Mouse (Mus musculus) retina, embryonic 14.5 days (tissue): ENCODE results near the gene Fbrsl1.
"Not testable (repeated sequence)": the region's sequence is repeated elsewhere in the genome, so short reads cannot be mapped to it uniquely, and the experiment has no call there.

Experiments used
- DNase-seq: peaks from one replicate; pipeline ENCODE4 v3.0.0-alpha.2; 2015; ENCODE audit warnings: low spot score

Fbrsl1 gene

DNA sequence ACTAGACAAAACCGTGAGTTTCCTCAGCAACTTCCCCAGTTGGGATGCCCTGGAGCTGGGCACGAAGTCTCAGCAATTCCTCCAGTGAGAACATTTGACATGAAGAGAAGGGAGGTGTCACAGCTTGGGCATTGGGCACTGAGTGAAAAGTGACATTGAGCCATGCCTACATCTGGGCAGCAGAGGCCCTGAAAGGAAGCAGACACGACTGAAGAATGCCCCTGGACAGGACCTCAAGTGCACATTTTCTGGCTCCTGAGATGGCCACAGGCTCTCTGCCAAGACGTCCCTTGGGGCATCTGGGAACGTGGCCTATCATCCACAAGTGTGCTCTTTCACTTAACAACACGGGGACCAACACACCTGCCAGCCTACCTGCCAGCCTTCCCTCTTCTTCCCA, 991 bp upstream of the Fbrsl1 start:
- DNase-seq, result no peak

- peak; percentile 41 for DNase-seq
Observed at GRCm38 (mm10) chr5:110447720-110448435, 425 bp downstream of the Fbrsl1 start.

DNA sequence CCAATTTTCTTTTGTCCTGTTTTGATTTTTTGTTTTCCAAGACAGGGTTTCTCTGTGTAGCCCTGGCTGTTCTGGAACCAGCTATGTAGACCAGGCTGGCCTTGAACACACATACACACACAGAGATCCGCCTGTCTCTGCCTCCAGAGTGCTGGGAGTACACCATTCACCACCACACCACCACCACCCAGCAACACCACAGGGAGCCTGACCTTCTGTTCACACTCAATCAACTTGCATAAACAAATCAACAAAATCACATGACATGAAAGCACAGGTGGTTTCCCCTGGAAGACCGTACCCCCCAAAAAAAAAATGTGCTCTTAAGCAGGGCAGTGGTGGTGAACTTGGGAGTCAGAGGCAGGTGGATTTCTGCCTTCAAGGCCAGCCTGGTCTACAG, 3.8 kb downstream of the Fbrsl1 start:
- no peak for DNase-seq

DNA sequence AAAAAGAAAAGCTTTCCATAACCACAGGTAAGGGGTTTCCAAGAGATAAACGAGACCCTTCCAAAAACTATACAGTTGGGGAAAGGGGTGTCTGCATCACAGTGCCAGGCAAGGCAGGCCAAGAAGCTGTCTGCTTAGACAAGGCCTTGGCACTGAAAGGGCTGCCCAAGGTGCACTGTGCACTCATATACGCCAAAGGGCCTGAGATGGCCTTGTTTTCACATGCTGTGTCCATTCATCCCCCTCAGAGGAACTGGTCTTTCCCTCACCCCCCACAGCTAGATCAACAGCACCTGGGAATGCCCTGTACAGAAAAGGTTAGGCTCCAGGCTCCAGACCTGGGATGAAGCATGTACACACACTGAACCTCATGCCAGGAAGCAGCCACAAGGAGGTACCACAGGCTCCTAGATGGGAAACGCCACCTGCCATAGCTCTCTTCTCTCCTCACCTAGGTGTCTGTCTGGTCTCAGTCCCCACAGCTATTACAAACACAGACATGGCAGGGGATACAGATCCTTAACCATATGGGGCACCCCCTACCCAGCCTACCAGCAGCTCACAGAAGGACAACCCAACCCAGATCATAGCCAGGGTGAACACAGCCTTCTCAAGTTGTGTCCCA, 5.2 kb downstream of the Fbrsl1 start:
- no peak for DNase-seq

DNA sequence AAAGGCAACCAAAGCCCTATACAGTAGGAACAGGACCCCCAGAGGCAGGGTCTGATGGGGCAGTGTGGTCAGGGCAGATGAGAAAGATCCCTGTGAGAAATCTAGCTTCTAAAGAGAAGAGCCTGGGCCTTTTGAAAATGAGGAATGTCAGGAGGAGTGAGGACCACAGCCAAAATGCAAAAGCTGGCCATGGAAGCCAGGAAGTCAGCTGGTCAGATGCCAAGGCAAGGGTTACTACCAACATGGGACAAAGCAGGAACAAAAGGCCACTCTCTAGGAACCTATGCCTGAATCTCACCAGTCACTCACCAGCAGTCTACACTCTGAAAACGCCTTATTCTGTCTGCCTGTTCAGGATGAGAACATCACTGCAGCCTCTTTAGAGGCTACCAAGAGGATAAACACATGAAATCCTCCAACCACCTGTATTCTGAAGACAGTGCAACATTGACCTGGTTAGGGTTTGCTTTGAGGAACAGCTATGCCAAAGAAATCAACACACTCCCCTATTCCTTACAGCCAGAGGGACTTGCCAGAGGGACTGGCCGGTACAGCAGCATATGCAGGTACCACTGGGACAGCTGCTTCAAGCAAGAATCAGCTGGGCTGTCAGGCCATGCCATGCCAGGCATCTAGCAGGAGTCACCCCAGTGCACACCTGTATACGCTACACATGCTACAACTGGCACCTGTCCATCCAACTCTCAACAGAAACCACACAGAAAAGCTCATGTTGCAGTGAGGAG, 8.6 kb downstream of the Fbrsl1 start:
- no peak for DNase-seq

DNA sequence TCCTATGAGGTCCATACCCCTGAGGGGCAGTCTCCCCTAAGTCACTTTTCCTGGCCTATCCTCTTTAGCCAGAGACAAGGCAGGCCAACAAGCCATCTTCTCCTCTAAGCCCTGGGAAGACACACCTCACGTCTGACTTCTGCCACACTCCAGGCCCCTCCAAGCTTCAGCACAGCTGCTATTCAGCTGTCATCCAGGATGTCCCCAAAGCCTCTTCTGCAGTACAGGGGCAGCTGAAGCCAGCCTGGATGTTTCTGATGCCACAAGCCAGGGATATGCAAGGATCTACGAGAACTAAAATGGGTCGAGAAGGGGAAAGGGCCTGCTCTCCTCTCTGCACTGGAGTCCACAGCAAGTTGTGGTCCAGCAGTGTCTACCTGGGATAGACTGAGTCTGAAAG, 9.7 kb downstream of the Fbrsl1 start:
- no peak for DNase-seq

DNA sequence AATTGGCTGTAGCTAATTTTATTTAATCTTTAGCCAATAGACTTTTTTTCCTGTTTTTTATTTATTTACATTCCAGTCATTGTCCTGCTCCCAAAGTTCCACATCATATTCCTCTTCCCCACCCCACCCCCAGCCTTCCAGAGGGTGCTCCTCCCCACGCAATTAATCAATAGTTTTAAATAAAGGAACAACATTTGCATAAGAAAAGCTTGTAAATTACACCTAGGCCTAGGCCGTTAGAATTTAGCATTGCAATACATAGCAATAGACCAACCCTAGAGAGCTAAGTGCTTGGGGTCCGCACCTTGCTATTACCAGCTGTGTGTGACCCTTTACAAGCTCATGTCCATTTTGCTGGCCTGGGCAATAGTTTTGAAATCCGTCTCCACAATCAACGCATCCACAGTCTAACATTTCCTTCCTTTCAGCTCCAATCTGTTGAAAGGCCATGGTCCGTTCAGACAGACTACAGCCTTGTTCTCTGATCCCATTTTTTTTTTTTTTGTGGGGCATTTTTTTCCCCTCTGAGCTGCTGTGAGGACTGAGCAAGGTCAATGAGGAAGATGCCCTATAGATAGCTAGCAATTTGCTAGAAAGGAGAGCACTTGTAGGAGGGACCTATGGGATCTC, 10.6 kb downstream of the Fbrsl1 start:
- no peak for DNase-seq

GRCm38 (mm10) chr5:110436166-110436565, 12.1 kb downstream of the Fbrsl1 start:
- not testable (repeated sequence) for DNase-seq

GRCm38 (mm10) chr5:110434816-110435215, 13.5 kb downstream of the Fbrsl1 start:
- peak; percentile 75 for DNase-seq

DNA sequence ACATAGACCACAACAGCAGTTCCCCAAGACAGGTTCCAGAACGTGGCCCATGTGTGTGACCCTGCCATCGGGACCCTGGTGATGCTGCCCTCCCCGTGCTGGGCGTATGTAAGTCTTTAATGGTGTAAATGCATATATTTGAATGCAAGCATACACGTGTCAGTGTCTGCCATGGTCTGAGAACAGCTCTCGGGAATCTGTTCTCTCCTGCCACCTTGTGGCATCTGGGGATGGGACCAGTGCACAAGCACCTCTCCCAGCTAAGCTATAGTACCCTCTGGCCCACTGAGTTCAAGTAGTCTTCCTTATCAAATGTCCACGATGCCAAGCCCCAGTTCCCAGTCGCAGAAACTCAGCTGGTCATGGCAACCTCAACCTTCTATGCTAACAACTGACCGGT, 19.3 kb downstream of the Fbrsl1 start:
- DNase-seq, result peak; percentile 88

- DNase-seq, result no peak
Observed at GRCm38 (mm10) chr5:110428290-110428689, 20.0 kb downstream of the Fbrsl1 start.

DNA sequence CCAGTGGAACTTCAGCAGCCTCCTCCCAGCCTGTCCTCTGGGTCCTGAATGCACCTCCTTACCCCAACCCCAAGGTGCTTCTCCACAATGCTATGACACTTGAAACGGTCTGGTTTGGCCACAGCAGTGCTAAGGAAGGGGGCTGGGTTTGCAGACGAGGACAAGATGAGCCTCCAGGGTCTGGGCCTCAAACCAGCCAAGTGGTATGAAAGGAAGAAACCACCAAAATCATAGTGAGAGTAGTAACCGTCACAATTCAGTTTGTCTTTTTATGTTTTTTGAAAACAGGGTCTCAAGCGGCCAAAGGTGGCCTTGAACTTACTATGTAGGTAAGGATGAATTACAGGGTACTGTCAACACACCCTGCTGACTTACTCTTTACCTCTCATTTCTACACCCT, 23.1 kb downstream of the Fbrsl1 start:
- DNase-seq, result no peak

DNA sequence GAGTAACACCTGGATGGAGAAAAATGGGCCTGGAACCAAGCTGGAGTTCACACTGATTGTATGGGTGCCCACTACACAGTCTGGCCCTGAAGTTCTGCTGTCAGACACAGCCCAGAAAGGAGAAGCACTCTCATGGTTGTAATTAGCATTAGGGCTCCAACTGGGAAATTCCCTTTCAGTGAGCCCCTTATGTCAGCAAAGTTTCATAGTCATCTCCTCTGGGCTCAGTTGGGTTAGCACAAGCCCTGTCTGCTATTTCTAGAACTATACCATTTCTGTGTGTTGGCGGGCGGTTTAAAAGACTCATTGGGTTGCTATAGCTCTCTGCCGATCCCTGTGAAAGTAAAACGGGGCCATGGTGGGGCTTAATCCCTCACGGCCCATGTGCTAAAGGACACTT, 24.1 kb downstream of the Fbrsl1 start:
- no peak for DNase-seq

GRCm38 (mm10) chr5:110421393-110421792, 26.9 kb downstream of the Fbrsl1 start:
- no peak for DNase-seq

GRCm38 (mm10) chr5:110420950-110421349, 27.4 kb downstream of the Fbrsl1 start:
- no peak for DNase-seq

DNA sequence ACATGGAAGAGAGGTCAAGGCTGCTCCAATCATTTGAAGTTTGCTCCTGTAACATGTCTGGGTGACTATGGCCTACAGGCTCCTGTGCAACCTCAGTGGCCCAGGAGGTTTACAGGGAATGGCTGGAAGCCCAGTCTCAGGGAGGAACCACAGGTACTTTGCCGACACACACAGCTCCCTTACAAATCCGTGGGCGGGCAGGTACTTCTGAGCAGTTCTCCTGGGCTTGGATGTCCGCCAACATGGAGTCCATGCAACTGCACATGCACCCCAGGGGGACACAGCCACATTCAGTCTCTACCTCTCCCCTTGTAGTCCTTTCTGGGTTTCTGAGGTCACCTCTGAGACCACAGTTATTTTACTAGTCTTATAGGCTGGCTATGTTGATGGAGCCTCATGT, 28.1 kb downstream of the Fbrsl1 start:
- no peak for DNase-seq

GRCm38 (mm10) chr5:110418523-110418911, 29.8 kb downstream of the Fbrsl1 start:
- DNase-seq, result no peak

- peak; percentile 25 for DNase-seq
Observed at GRCm38 (mm10) chr5:110417756-110418522, 30.4 kb downstream of the Fbrsl1 start.

- DNase-seq, result peak; percentile 87
Observed at GRCm38 (mm10) chr5:110416825-110417401, 31.4 kb downstream of the Fbrsl1 start.

DNA sequence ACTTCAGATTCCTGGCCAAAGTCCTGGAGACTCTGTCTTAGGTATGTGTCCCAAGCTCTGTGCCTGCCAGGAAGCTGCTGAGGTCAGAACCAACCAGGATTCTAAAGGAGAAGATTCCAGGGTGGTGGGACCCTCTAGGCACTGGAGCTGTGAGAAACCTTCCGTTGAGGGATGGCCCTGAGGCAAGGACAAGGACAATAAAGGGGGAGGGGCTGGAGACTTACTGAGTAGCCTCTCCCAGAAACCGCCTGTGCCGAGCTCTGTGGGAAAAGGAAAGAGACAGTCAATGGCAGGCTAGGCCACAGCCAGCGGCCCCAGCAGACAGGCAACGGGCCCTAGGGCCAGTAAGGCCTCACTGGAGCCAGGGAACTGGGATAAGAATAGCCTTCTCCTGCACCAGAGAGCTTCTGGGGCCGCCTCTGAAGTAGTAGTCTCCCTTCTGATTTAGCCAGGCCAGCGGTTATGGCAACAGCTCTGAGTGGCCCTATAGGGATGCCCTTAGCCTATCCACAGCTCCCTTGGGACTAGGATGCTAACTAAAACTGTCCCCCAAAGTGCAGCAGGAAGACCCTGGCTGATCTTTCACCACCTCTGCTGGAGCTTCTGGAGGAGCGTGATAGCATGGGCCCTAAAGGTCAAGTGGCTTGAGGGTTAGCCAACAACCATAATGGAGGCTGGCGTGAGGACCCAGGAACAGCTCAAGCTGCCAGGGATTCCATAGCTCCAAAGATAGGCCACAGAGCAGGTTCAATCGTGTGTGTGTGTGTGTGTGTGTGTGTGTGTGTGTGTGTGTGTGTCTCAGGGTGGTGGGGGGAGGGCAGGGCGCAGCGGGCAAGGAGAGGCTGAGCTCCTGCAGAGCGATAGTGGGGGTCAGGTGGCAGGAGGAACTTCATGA, 32.2 kb downstream of the Fbrsl1 start:
- peak; percentile 44 for DNase-seq

GRCm38 (mm10) chr5:110415022-110415421, 33.3 kb downstream of the Fbrsl1 start:
- DNase-seq, result no peak
